Mouse (Mus musculus): ENCODE data around the gene Gm42372. TPM values are rescaled to one million over a fixed set of nuclear protein-coding genes. Genes with fewer than 3 reads are reported as not detected.
A peak's percentile ranks its signal among the peaks of the same experiment; 100 is the strongest.

The Gm42372 gene
- polyA plus RNA-seq, 1 experiment from 2014 or later: 0.65 TPM

GRCm38 (mm10) chr7:17007300-17007699 is 24.4 kb downstream of the Gm42372 start:
- DNase-seq (ENCODE audit: low spot score) (no peak), ATAC-seq (ENCODE audit: insufficient number of reproducible peaks, low FRiP score, low TSS enrichment, low read depth) (no peak)
- Histone ChIP-seq H3K4me1 (ENCODE audit: control insufficient read depth, insufficient read depth, low read length) (no peaks in the 10 kb centered on the region), H3K36me3 (ENCODE audit: control insufficient read depth, insufficient read depth, low read length) (peaks cover 41% of the 10 kb centered on the region), H3K4me2 (ENCODE audit: low read depth, severe bottlenecking) (no peak overlapping the region), H3K9ac (ENCODE audit: low read length) (no peak overlapping the region), H3K4me3 (ENCODE audit: low read depth, low read length) (no peak overlapping the region), H3K27me3 (ENCODE audit: control insufficient read depth, insufficient read depth, low read length) (no peaks in the 10 kb centered on the region), H3K27ac (replicated peaks; ENCODE audit: low read depth, low read length) (no peak overlapping the region), H3K9me3 (ENCODE audit: control insufficient read depth, low read length) (no peaks in the 10 kb centered on the region)
- WGBS: 82% methylated on average over 4 of the region's 4 CpGs

DNA sequence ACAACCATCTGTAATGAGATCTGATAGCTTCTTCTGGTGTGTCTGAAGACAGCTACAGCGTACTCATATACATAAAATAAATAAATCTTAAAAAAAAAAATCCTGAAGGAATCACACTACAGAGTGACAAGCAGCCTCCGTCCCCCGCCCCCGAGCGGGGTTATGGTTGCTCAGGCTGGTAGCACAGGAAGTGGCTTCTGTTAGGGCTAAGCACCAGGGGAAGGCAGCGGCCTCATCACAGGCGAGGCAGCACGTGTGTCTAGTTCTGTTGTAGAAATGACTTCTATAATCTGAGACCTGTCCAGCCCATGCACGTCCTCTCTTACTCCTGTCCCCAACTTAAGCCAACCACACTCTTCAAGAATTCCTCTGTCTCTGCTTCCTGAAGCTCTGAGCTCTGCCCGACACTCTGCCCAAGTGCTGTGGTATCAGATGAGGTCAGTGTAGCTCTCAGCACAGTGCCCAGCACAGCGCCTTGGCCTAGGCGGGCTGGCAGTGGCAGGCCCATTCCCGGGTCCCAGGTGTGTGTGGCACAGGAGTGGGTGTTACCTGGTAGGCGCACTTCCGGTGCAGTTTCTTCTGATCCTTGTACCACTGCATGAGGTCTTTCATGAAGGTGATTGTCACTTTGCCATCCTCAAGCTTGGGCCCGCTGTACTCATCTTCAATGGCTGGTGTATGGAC is 26.6 kb downstream of the Gm42372 start:
- ATAC-seq (ENCODE audit: insufficient number of reproducible peaks, low FRiP score, low TSS enrichment, low read depth): no peak

GRCm38 (mm10) chr7:17010010-17010347 is 27.1 kb downstream of the Gm42372 start:
- H3K27me3 ChIP-seq (ENCODE audit: control insufficient read depth, insufficient read depth, low read length): no peaks in the 10 kb centered on the region
- no peak overlapping the region for H3K4me2 ChIP-seq (ENCODE audit: low read depth, severe bottlenecking)
- no peak overlapping the region for H3K27ac ChIP-seq (replicated peaks; ENCODE audit: low read depth, low read length)
- H3K9ac ChIP-seq (ENCODE audit: low read length): no peak overlapping the region
- H3K9me3 ChIP-seq (ENCODE audit: control insufficient read depth, low read length): no peaks in the 10 kb centered on the region
- WGBS: 93% methylated on average over 5 of the region's 5 CpGs
- no peak overlapping the region for H3K4me3 ChIP-seq (ENCODE audit: low read depth, low read length)
- H3K36me3 ChIP-seq (ENCODE audit: control insufficient read depth, insufficient read depth, low read length): peaks cover 51% of the 10 kb centered on the region
- ATAC-seq (ENCODE audit: insufficient number of reproducible peaks, low FRiP score, low TSS enrichment, low read depth): no peak
- H3K4me1 ChIP-seq (ENCODE audit: control insufficient read depth, insufficient read depth, low read length): no peaks in the 10 kb centered on the region
- no peak for DNase-seq (ENCODE audit: low spot score)

More for the DNA sequence above, 26.6 kb downstream of the Gm42372 start:
- no peak for DNase-seq (ENCODE audit: low spot score)
- no peaks in the 10 kb centered on the region for H3K27me3 ChIP-seq (ENCODE audit: control insufficient read depth, insufficient read depth, low read length)
- no peaks in the 10 kb centered on the region for H3K9me3 ChIP-seq (ENCODE audit: control insufficient read depth, low read length)
- WGBS: 93% methylated on average over 16 of the region's 16 CpGs
- no peak overlapping the region for H3K4me3 ChIP-seq (ENCODE audit: low read depth, low read length)
- H3K36me3 ChIP-seq (ENCODE audit: control insufficient read depth, insufficient read depth, low read length): peaks cover 55% of the 10 kb centered on the region
- no peak overlapping the region for H3K4me2 ChIP-seq (ENCODE audit: low read depth, severe bottlenecking)
- no peak overlapping the region for H3K9ac ChIP-seq (ENCODE audit: low read length)
- H3K4me1 ChIP-seq (ENCODE audit: control insufficient read depth, insufficient read depth, low read length): no peaks in the 10 kb centered on the region
- H3K27ac ChIP-seq (replicated peaks; ENCODE audit: low read depth, low read length): no peak overlapping the region

GRCm38 (mm10) chr7:17011909-17012590 is 29.2 kb downstream of the Gm42372 start:
- Histone ChIP-seq H3K27me3 (ENCODE audit: control insufficient read depth, insufficient read depth, low read length) (no peaks in the 10 kb centered on the region), H3K4me2 (ENCODE audit: low read depth, severe bottlenecking) (no peak overlapping the region), H3K36me3 (ENCODE audit: control insufficient read depth, insufficient read depth, low read length) (peaks cover 39% of the 10 kb centered on the region), H3K9me3 (ENCODE audit: control insufficient read depth, low read length) (no peaks in the 10 kb centered on the region), H3K9ac (ENCODE audit: low read length) (peak overlapping the region; percentile 7; the same call in 1 of the 2 replicates), H3K4me1 (ENCODE audit: control insufficient read depth, insufficient read depth, low read length) (no peaks in the 10 kb centered on the region), H3K4me3 (ENCODE audit: low read depth, low read length) (no peak overlapping the region), H3K27ac (replicated peaks; ENCODE audit: low read depth, low read length) (no peak overlapping the region)
- DNase-seq (ENCODE audit: low spot score) (no peak), ATAC-seq (ENCODE audit: insufficient number of reproducible peaks, low FRiP score, low TSS enrichment, low read depth) (no peak)
- WGBS: 92% methylated on average over 7 of the region's 7 CpGs

DNA sequence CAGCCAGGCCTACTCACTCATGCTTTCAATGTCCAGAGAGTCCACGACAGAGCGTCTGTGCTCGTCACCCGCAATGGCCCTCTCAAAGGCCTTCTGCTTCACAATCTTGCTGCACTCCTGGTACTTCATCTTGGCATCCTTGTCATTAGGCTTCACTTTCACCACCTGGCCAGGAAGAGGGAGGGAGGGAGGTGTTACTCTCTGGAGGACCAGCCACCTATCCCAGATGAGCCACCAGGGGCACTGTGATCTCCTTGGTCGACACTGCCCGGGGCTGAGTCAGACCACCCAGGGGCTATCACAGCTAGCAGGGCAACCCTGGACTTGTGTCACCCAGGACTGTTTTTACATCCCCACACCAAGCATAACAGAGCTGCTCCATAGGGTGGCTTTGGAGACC is 32.5 kb downstream of the Gm42372 start:
- Histone ChIP-seq H3K9ac (ENCODE audit: low read length) (no peak overlapping the region), H3K4me2 (ENCODE audit: low read depth, severe bottlenecking) (no peak overlapping the region), H3K9me3 (ENCODE audit: control insufficient read depth, low read length) (no peaks in the 10 kb centered on the region), H3K4me3 (ENCODE audit: low read depth, low read length) (no peak overlapping the region), H3K36me3 (ENCODE audit: control insufficient read depth, insufficient read depth, low read length) (peaks cover 33% of the 10 kb centered on the region), H3K4me1 (ENCODE audit: control insufficient read depth, insufficient read depth, low read length) (no peaks in the 10 kb centered on the region), H3K27ac (replicated peaks; ENCODE audit: low read depth, low read length) (no peak overlapping the region), H3K27me3 (ENCODE audit: control insufficient read depth, insufficient read depth, low read length) (no peaks in the 10 kb centered on the region)
- WGBS: 87% methylated on average over 6 of the region's 6 CpGs
- no peak for DNase-seq (ENCODE audit: low spot score)
- ATAC-seq (ENCODE audit: insufficient number of reproducible peaks, low FRiP score, low TSS enrichment, low read depth): no peak

DNA sequence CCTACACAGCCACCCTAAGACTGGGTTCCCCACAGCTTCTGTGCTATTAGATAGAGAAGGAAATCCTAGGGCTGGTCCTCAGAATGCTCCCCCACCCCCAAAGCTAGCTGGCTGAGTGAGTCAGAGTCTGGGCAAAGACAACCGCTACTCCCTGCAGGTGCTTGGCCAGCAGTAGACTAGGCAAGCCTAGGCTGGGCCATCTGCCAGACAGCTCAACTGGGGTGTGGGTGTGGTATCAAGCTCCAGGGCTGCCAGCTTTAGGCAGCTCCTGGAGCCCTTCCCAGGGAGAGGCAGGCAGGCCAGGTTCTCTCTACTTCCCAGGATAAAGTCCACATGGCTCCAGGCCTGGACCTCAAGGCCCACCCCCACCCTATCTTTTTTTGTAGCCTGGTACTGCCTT is 34.1 kb downstream of the Gm42372 start:
- ATAC-seq (ENCODE audit: insufficient number of reproducible peaks, low FRiP score, low TSS enrichment, low read depth) (no peak), DNase-seq (ENCODE audit: low spot score) (no peak)
- Histone ChIP-seq H3K36me3 (ENCODE audit: control insufficient read depth, insufficient read depth, low read length) (peaks cover 30% of the 10 kb centered on the region), H3K9ac (ENCODE audit: low read length) (no peak overlapping the region), H3K27me3 (ENCODE audit: control insufficient read depth, insufficient read depth, low read length) (no peaks in the 10 kb centered on the region), H3K27ac (replicated peaks; ENCODE audit: low read depth, low read length) (no peak overlapping the region), H3K4me2 (ENCODE audit: low read depth, severe bottlenecking) (no peak overlapping the region), H3K9me3 (ENCODE audit: control insufficient read depth, low read length) (no peaks in the 10 kb centered on the region), H3K4me1 (ENCODE audit: control insufficient read depth, insufficient read depth, low read length) (no peaks in the 10 kb centered on the region), H3K4me3 (ENCODE audit: low read depth, low read length) (no peak overlapping the region)
- 100% methylated on average over 1 of the region's 1 CpGs for WGBS

DNA sequence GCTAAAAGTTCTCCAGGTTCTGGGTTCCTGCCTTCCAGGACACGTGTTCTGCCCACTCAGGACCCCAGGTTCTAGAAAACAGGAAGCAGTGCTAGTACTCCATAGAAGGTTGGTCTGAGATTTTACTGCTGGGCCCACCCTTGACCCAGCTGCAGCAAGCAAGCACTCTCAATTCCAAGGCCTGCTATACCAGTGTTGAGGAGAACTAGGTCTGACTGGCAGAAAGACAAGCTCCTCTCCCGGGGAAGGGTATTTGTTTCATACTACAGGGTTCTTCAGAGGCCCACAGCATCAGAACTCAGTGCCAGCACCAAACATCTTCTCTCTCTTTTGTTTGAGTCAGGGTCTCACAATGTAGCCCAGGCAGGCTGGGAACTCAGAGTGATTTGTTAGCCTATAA is 35.0 kb downstream of the Gm42372 start:
- Histone ChIP-seq H3K9me3 (ENCODE audit: control insufficient read depth, low read length) (no peaks in the 10 kb centered on the region), H3K36me3 (ENCODE audit: control insufficient read depth, insufficient read depth, low read length) (peaks cover 27% of the 10 kb centered on the region), H3K9ac (ENCODE audit: low read length) (no peak overlapping the region), H3K27me3 (ENCODE audit: control insufficient read depth, insufficient read depth, low read length) (no peaks in the 10 kb centered on the region), H3K4me2 (ENCODE audit: low read depth, severe bottlenecking) (no peak overlapping the region), H3K4me3 (ENCODE audit: low read depth, low read length) (no peak overlapping the region), H3K4me1 (ENCODE audit: control insufficient read depth, insufficient read depth, low read length) (no peaks in the 10 kb centered on the region), H3K27ac (replicated peaks; ENCODE audit: low read depth, low read length) (no peak overlapping the region)
- DNase-seq (ENCODE audit: low spot score) (no peak), ATAC-seq (ENCODE audit: insufficient number of reproducible peaks, low FRiP score, low TSS enrichment, low read depth) (no peak)
- 88% methylated on average over 2 of the region's 2 CpGs for WGBS

GRCm38 (mm10) chr7:17019426-17020166 is 36.7 kb downstream of the Gm42372 start:
- Histone ChIP-seq H3K4me1 (ENCODE audit: control insufficient read depth, insufficient read depth, low read length) (0 out of 2 replicates have a peak, but pooled peaks cover 7% of the 10 kb centered on the region), H3K27ac (replicated peaks; ENCODE audit: low read depth, low read length) (no peak overlapping the region), H3K4me3 (ENCODE audit: low read depth, low read length) (no peak overlapping the region), H3K36me3 (ENCODE audit: control insufficient read depth, insufficient read depth, low read length) (peaks cover 19% of the 10 kb centered on the region), H3K9ac (ENCODE audit: low read length) (no peak overlapping the region), H3K27me3 (ENCODE audit: control insufficient read depth, insufficient read depth, low read length) (no peaks in the 10 kb centered on the region), H3K9me3 (ENCODE audit: control insufficient read depth, low read length) (no peaks in the 10 kb centered on the region), H3K4me2 (ENCODE audit: low read depth, severe bottlenecking) (no peak overlapping the region)
- ATAC-seq (ENCODE audit: insufficient number of reproducible peaks, low FRiP score, low TSS enrichment, low read depth) (no peak), DNase-seq (ENCODE audit: low spot score) (no peak)
- 90% methylated on average over 7 of the region's 7 CpGs for WGBS
